In genomic region chr17:83849717-83850116, GRCm38 (mm10) we compare ENCODE assay signal across 11 mouse cellular contexts. TPM values are rescaled to one million over a fixed set of nuclear protein-coding genes. Genes with fewer than 3 reads are reported as not detected.
DNase-seq lines count a peak whose midpoint lies in the region; ATAC-seq and TF ChIP-seq lines count a peak whose summit lies in the region.
"Had no signal": no experiment of that assay in that cellular context is flagged by ENCODE, and none has a peak within 500 bp of the region (broad histone marks: within the 10 kb centered on the region; RNA-seq: fewer than 3 reads in every experiment).

No protein-coding gene starts in this region.

- no peak for ATAC-seq in heart, embryonic 11.5 days (replicated peaks; ENCODE audit: insufficient number of reproducible peaks, low FRiP score, low TSS enrichment)
- ATAC-seq in midbrain, embryonic 14.5 days (ENCODE audit: low FRiP score, low TSS enrichment), result 0 out of 2 replicates have a peak, but pooled peaks have one; percentile 47
- ATAC-seq: liver, postnatal 0 days had no signal

- no peak overlapping the region for H3K9ac ChIP-seq in heart, embryonic 11.5 days (ENCODE audit: low read depth, low read length)
- H3K9ac ChIP-seq in midbrain, embryonic 14.5 days (replicated peaks; ENCODE audit: low read length), result no peak overlapping the region
- H3K9ac ChIP-seq: embryonic facial prominence, embryonic 13.5 days; liver, postnatal 0 days had no signal

- no peak for TF ChIP-seq CTCF in spleen, adult 2 months (IDR thresholded peaks at IDR 0.05; ENCODE audit: extremely low read depth, insufficient read depth, insufficient read length, insufficient replicate concordance)

- H3K4me3 ChIP-seq in heart, embryonic 11.5 days (ENCODE audit: low read depth, low read length), result no peak overlapping the region
- H3K4me3 ChIP-seq in heart, embryonic 10.5 days, result no peak overlapping the region
- H3K4me3 ChIP-seq in spleen, adult 2 months (ENCODE audit: extremely low read depth, insufficient read depth, insufficient read length), result no peak overlapping the region
- H3K4me3 ChIP-seq in midbrain, embryonic 14.5 days (replicated peaks; ENCODE audit: low read depth, low read length), result no peak overlapping the region

- no peak for DNase-seq in heart, embryonic 10.5 days (ENCODE audit: low spot score)
- DNase-seq in spleen, adult 2 months (ENCODE audit: low read depth in 1 of 2, low spot score in 2 of 2), result no peak
- DNase-seq in spleen, postnatal 36 days (ENCODE audit: low spot score in 2 of 2), result no peak
- DNase-seq in midbrain, embryonic 14.5 days, result no peak
- DNase-seq in urinary bladder, postnatal 4 days (ENCODE audit: low spot score in 2 of 2), result no peak
- DNase-seq in frontal cortex, postnatal 36 days (ENCODE audit: low spot score in 2 of 2), result no peak

- H3K27me3 ChIP-seq in heart, embryonic 11.5 days (ENCODE audit: control insufficient read depth, insufficient read depth, low read length), result no peaks in the 10 kb centered on the region
- peaks cover 8% of the 10 kb centered on the region for H3K27me3 ChIP-seq in heart, embryonic 10.5 days (ENCODE audit: insufficient read depth, poor library complexity, severe bottlenecking)
- no peaks in the 10 kb centered on the region for H3K27me3 ChIP-seq in spleen, adult 2 months (ENCODE audit: control insufficient read depth, insufficient read depth, low read length)
- no peaks in the 10 kb centered on the region for H3K27me3 ChIP-seq in midbrain, embryonic 14.5 days (ENCODE audit: control insufficient read depth, insufficient read depth, low read length)

- no peaks in the 10 kb centered on the region for H3K36me3 ChIP-seq in heart, embryonic 11.5 days (ENCODE audit: control insufficient read depth, insufficient read depth, low read length)
- H3K36me3 ChIP-seq in heart, embryonic 10.5 days, result no peaks in the 10 kb centered on the region
- H3K36me3 ChIP-seq in spleen, adult 2 months (ENCODE audit: control insufficient read depth, insufficient read depth, low read length), result peaks cover 2% of the 10 kb centered on the region; the same call in 1 of the 2 replicates
- H3K36me3 ChIP-seq in midbrain, embryonic 14.5 days (ENCODE audit: control insufficient read depth, insufficient read depth, low read length), result no peaks in the 10 kb centered on the region
- H3K36me3 ChIP-seq: embryonic facial prominence, embryonic 13.5 days had no signal

- no peak for TF ChIP-seq POLR2A in spleen, adult 2 months (IDR thresholded peaks at IDR 0.05; ENCODE audit: low read depth, low read length)

- peak overlapping the region; percentile 52; the same call in 1 of the 2 replicates for H3K4me2 ChIP-seq in heart, embryonic 11.5 days
- H3K4me2 ChIP-seq in midbrain, embryonic 14.5 days (ENCODE audit: low read length), result no peak overlapping the region

- 76% methylated on average over 5 of the region's 5 CpGs for WGBS in heart, embryonic 11.5 days (ENCODE audit: insufficient replicate concordance)
- 70% methylated on average over 5 of the region's 5 CpGs for WGBS in heart, embryonic 10.5 days
- 80% methylated on average over 5 of the region's 5 CpGs for WGBS in spleen, adult 2 months
- 79% methylated on average over 5 of the region's 5 CpGs for WGBS in midbrain, embryonic 14.5 days

- no peak overlapping the region for H3K27ac ChIP-seq in heart, embryonic 11.5 days (ENCODE audit: low read depth, low read length)
- H3K27ac ChIP-seq in heart, embryonic 10.5 days, result no peak overlapping the region
- peak overlapping the region; percentile 79 for H3K27ac ChIP-seq in spleen, adult 2 months (ENCODE audit: insufficient read depth, low read length)
- peak overlapping the region; percentile 52 for H3K27ac ChIP-seq in midbrain, embryonic 14.5 days (replicated peaks; ENCODE audit: low read depth, low read length)
- H3K27ac ChIP-seq: embryonic facial prominence, embryonic 13.5 days had no signal

- peaks cover 3% of the 10 kb centered on the region; the same call in 1 of the 2 replicates for H3K4me1 ChIP-seq in heart, embryonic 11.5 days (ENCODE audit: control insufficient read depth, insufficient read depth, low read length)
- H3K4me1 ChIP-seq in heart, embryonic 10.5 days, result peaks cover 11% of the 10 kb centered on the region
- H3K4me1 ChIP-seq in spleen, adult 2 months (ENCODE audit: control insufficient read depth, insufficient read depth, insufficient read length), result peaks cover 52% of the 10 kb centered on the region
- H3K4me1 ChIP-seq in midbrain, embryonic 14.5 days (ENCODE audit: control insufficient read depth, insufficient read depth, low read length), result peaks cover 6% of the 10 kb centered on the region; the same call in 1 of the 2 replicates

- no peaks in the 10 kb centered on the region for H3K9me3 ChIP-seq in heart, embryonic 11.5 days (replicated peaks; ENCODE audit: control insufficient read depth, low read length)
- H3K9me3 ChIP-seq in heart, embryonic 10.5 days, result no peaks in the 10 kb centered on the region
- no peaks in the 10 kb centered on the region for H3K9me3 ChIP-seq in midbrain, embryonic 14.5 days (ENCODE audit: control insufficient read depth, low read length)
- H3K9me3 ChIP-seq: embryonic facial prominence, embryonic 13.5 days had no signal

RNA-seq across cellular contexts. Expression of gene Haao, which starts 2.0 kb away (rescaled TPM):
- 0.21 and 0.28 TPM in 2 replicates for polyA plus RNA-seq in heart, embryonic 11.5 days (2014; fragmentation: Nextera tagmentation; extraction: Ambion mirVana)
- 0.41 and 0.68 TPM in 2 replicates for polyA plus RNA-seq in heart, embryonic 10.5 days (2016; fragmentation: Nextera tagmentation; extraction: Ambion mirVana)
- polyA plus RNA-seq in spleen, adult 2 months (2012; rRNA removed), result 98.5 and 112 TPM in 2 replicates
- 0.20 TPM in 1 of 2 replicates, not detected in the other for polyA plus RNA-seq in midbrain, embryonic 14.5 days (2014; fragmentation: Nextera tagmentation; extraction: Ambion mirVana)
- polyA plus RNA-seq: C2C12; neural tube, embryonic 11.5 days had no signal

Comparison
In these comparisons a context has a peak if more than half of its experiments do, and no peak if none do; other contexts are left out.
1. H3K27ac ChIP-seq: peak in spleen, adult 2 months (single experiment) and midbrain, embryonic 14.5 days (single experiment); none in heart, embryonic 11.5 days (single experiment) and heart, embryonic 10.5 days (single experiment).
2. RNA of gene Haao, which starts 2.0 kb away (polyA plus RNA-seq): 98.5 to 112 TPM in spleen, adult 2 months; 0.41 to 0.68 TPM in heart, embryonic 10.5 days, 0.21 to 0.28 TPM in heart, embryonic 11.5 days and 0.20 TPM in midbrain, embryonic 14.5 days; every median in the first group is over 10 times any median in the second.